Mouse (Mus musculus) megakaryocyte, embryonic 14.5 days (primary cell): Measurements from ENCODE around the gene Dph1.

ENCODE experiments used
- FLI1 ChIP-seq: IDR thresholded peaks from 2 replicates; pipeline ENCODE4 v1.6.1; 2012; ENCODE audit warnings: low read length, inconsistent platforms, mixed read lengths
- GATA1 ChIP-seq: IDR thresholded peaks from 3 replicates; pipeline ENCODE4 v1.6.1; 2012; ENCODE audit warnings: mixed read lengths, low read length, inconsistent platforms, borderline replicate concordance

- TF ChIP-seq GATA1: no peak
- no peak for TF ChIP-seq FLI1
Measured at GRCm38 (mm10) chr11:75224062-75224461, 33.0 kb upstream of the Dph1 start.
